32 mouse cellular contexts compared by ENCODE assay signal in genomic region chr14:31362236-31362635, GRCm38 (mm10). TPM values are rescaled to one million over a fixed set of nuclear protein-coding genes. Genes with fewer than 3 reads are reported as not detected.
"Had no signal": no experiment of that assay in that cellular context is flagged by ENCODE, and none has a peak within 500 bp of the region (broad histone marks: within the 10 kb centered on the region; RNA-seq: fewer than 3 reads in every experiment).

No protein-coding gene starts in this region.

- H3K4me2 ChIP-seq: limb, embryonic 12.5 days; limb, embryonic 13.5 days; limb, embryonic 15.5 days; liver, embryonic 11.5 days; liver, embryonic 12.5 days; liver, embryonic 13.5 days; liver, embryonic 15.5 days; lung, embryonic 14.5 days; lung, embryonic 15.5 days; midbrain, embryonic 11.5 days; midbrain, embryonic 12.5 days; midbrain, embryonic 13.5 days; midbrain, embryonic 15.5 days; neural tube, embryonic 12.5 days had no signal

- H3K4me3 ChIP-seq: limb, embryonic 10.5 days; limb, embryonic 12.5 days; limb, embryonic 13.5 days; limb, embryonic 15.5 days; liver, embryonic 12.5 days; liver, embryonic 13.5 days; liver, embryonic 15.5 days; lung, embryonic 15.5 days; megakaryocyte, embryonic 14.5 days; midbrain, embryonic 10.5 days; midbrain, embryonic 12.5 days; midbrain, embryonic 13.5 days; midbrain, embryonic 15.5 days; myocyte; neural tube, embryonic 12.5 days had no signal

- H3K27ac ChIP-seq: limb, embryonic 10.5 days; limb, embryonic 12.5 days; limb, embryonic 13.5 days; limb, embryonic 15.5 days; liver, embryonic 12.5 days; liver, embryonic 13.5 days; liver, embryonic 14.5 days; liver, embryonic 15.5 days; lung, embryonic 15.5 days; macrophage; midbrain, embryonic 10.5 days; midbrain, embryonic 12.5 days; midbrain, embryonic 13.5 days; midbrain, embryonic 15.5 days; neural tube, embryonic 12.5 days had no signal

- DNase-seq: left cerebral cortex, postnatal 4 days; liver; liver, embryonic 13.5 days; liver, postnatal 0 days; lung, adult 18-20 months; lung, adult 2 months; lung, embryonic 14.5 days; lung, postnatal 10 days; lung, postnatal 14 days; lung, postnatal 36 days; lung, postnatal 4 days; midbrain, embryonic 14.5 days had no signal

- ATAC-seq: liver, embryonic 12.5 days; lung, postnatal 0 days; midbrain, embryonic 13.5 days; midbrain, embryonic 15.5 days; midbrain, embryonic 16.5 days had no signal

- H3K9ac ChIP-seq: limb, embryonic 12.5 days; limb, embryonic 13.5 days; limb, embryonic 15.5 days; liver, embryonic 12.5 days; liver, embryonic 13.5 days; liver, embryonic 14.5 days; liver, embryonic 15.5 days; liver, postnatal 0 days; lung, embryonic 14.5 days; lung, embryonic 15.5 days; midbrain, embryonic 12.5 days; midbrain, embryonic 13.5 days; midbrain, embryonic 15.5 days; neural tube, embryonic 12.5 days had no signal

- H3K4me1 ChIP-seq: limb, embryonic 10.5 days; limb, embryonic 12.5 days; limb, embryonic 13.5 days; limb, embryonic 15.5 days; lung, embryonic 15.5 days; midbrain, embryonic 10.5 days; midbrain, embryonic 12.5 days; midbrain, embryonic 13.5 days; midbrain, embryonic 15.5 days; neural tube, embryonic 12.5 days had no signal

- H3K27me3 ChIP-seq: limb, embryonic 12.5 days; limb, embryonic 13.5 days; limb, embryonic 15.5 days; liver, embryonic 12.5 days; liver, embryonic 13.5 days; liver, embryonic 15.5 days; lung, embryonic 15.5 days; megakaryocyte, embryonic 14.5 days; midbrain, embryonic 12.5 days; midbrain, embryonic 13.5 days; midbrain, embryonic 15.5 days; neural tube, embryonic 12.5 days had no signal

- H3K9me3 ChIP-seq: limb, embryonic 10.5 days; limb, embryonic 12.5 days; limb, embryonic 13.5 days; limb, embryonic 15.5 days; liver, embryonic 12.5 days; liver, embryonic 13.5 days; liver, embryonic 15.5 days; lung, embryonic 15.5 days; megakaryocyte, embryonic 14.5 days; midbrain, embryonic 10.5 days; midbrain, embryonic 12.5 days; midbrain, embryonic 13.5 days; midbrain, embryonic 15.5 days; neural tube, embryonic 12.5 days had no signal

RNA-seq across cellular contexts. Expression of gene Dnah1, which starts 38.5 kb away (rescaled TPM):
- polyA plus RNA-seq: macrophage had no signal
